In the genomic region with DNA sequence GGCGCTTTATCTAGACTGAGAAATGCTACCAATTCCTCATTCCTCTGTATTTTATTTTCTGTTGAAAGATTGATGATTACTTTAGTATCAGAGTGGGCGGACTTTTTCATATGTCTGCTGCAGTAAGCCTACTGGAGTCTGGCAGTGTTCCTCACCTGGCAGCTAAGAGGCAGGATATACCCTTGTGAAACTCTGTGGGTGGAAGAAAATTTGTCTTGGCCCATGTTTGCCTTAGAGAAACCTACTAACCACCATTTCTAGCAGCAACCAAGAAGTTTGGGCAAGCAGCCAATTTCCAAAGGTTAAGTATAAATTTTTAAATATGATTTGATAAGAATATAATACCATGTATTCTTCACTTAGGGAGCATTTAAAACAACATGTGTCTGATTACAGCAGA, we compare ENCODE assay signal across 13 mouse cellular contexts.
A peak's percentile ranks its signal among the peaks of the same experiment; 100 is the strongest.
DNase-seq lines count a peak whose midpoint lies in the region; ATAC-seq lines count a peak whose summit lies in the region.
"Had no signal": no experiment of that assay in that cellular context is flagged by ENCODE, and none has a peak within 500 bp of the region (broad histone marks: within the 10 kb centered on the region; RNA-seq: fewer than 3 reads in every experiment).

No protein-coding gene starts in this region.

- H3K4me3 ChIP-seq in embryonic facial prominence, embryonic 14.5 days (ENCODE audit: low read depth, low read length) = no peak overlapping the region
- H3K4me3 ChIP-seq: hindbrain, embryonic 15.5 days had no signal

- 80% methylated on average over 2 of the region's 2 CpGs for WGBS in embryonic facial prominence, embryonic 14.5 days

- no peaks in the 10 kb centered on the region for H3K27me3 ChIP-seq in embryonic facial prominence, embryonic 14.5 days (replicated peaks; ENCODE audit: control insufficient read depth, insufficient read depth, low read length)
- H3K27me3 ChIP-seq: CH12.LX; hindbrain, embryonic 15.5 days had no signal

- H3K9ac ChIP-seq in embryonic facial prominence, embryonic 14.5 days (ENCODE audit: low read depth, low read length) = no peak overlapping the region
- H3K9ac ChIP-seq: hindbrain, embryonic 15.5 days; liver, postnatal 0 days had no signal

- peaks cover 7% of the 10 kb centered on the region for H3K4me1 ChIP-seq in embryonic facial prominence, embryonic 14.5 days (ENCODE audit: control insufficient read depth, insufficient read depth, low read length)
- H3K4me1 ChIP-seq: hindbrain, embryonic 15.5 days had no signal

- intact Hi-C loops in left cerebral cortex, postnatal 14 days (cut with DNase I) = no loop called here
- intact Hi-C loops in heart, postnatal 25 days (cut with DNase I) = no loop called here

- ATAC-seq in embryonic facial prominence, embryonic 14.5 days (ENCODE audit: low read depth) = peak; percentile 58; the same call in 1 of the 2 replicates
- no peak for ATAC-seq in granulocyte monocyte progenitor cell, adult 5-6 weeks (replicated peaks; ENCODE audit: poor library complexity, severe bottlenecking)
- ATAC-seq: liver, postnatal 0 days had no signal

- H3K36me3 ChIP-seq in embryonic facial prominence, embryonic 14.5 days (ENCODE audit: control insufficient read depth, insufficient read depth, low read length) = no peaks in the 10 kb centered on the region
- H3K36me3 ChIP-seq: hindbrain, embryonic 15.5 days had no signal

- DNase-seq in frontal cortex, adult 2 months (ENCODE audit: extremely low spot score in 1 of 2, low spot score in 1 of 2) = peak; percentile 20 to 67
- DNase-seq in frontal cortex, postnatal 14 days (ENCODE audit: low spot score in 2 of 2) = no peak
- peak; percentile 10 for DNase-seq in 3134 (ENCODE audit: extremely low read depth, insufficient read length, low spot score)
- peak; percentile 82 for DNase-seq in embryonic facial prominence, embryonic 14.5 days (ENCODE audit: low spot score)
- DNase-seq in left cerebral cortex, postnatal 14 days (ENCODE audit: low spot score in 2 of 2) = peak; percentile 37 to 63
- DNase-seq in heart, postnatal 25 days (ENCODE audit: low spot score) = no peak
- no peak for DNase-seq in adrenal gland, postnatal 36 days
- DNase-seq: gastrocnemius, postnatal 36 days; kidney, postnatal 14 days; liver, postnatal 0 days had no signal

- no peak overlapping the region for H3K27ac ChIP-seq in embryonic facial prominence, embryonic 14.5 days (replicated peaks; ENCODE audit: low read depth, low read length)
- H3K27ac ChIP-seq: hindbrain, embryonic 15.5 days had no signal

- H3K9me3 ChIP-seq in embryonic facial prominence, embryonic 14.5 days (ENCODE audit: control insufficient read depth, low read length) = no peaks in the 10 kb centered on the region
- H3K9me3 ChIP-seq: hindbrain, embryonic 15.5 days had no signal

- no peak overlapping the region for H3K4me2 ChIP-seq in embryonic facial prominence, embryonic 14.5 days (ENCODE audit: low read depth, low read length)
- H3K4me2 ChIP-seq: hindbrain, embryonic 15.5 days had no signal

Comparison
In these comparisons a context has a peak if more than half of its experiments do, and no peak if none do; other contexts are left out.
1. DNase-seq: peak in frontal cortex, adult 2 months (2 of 2), 3134 (single experiment), embryonic facial prominence, embryonic 14.5 days (single experiment) and left cerebral cortex, postnatal 14 days (2 of 2); none in frontal cortex, postnatal 14 days (0 of 2), heart, postnatal 25 days (single experiment) and adrenal gland, postnatal 36 days (0 of 2).